Mouse (Mus musculus) layer of hippocampus, adult 6 months (tissue): ENCODE results near the gene Exo5. TPM values are rescaled to one million over a fixed set of nuclear protein-coding genes. Genes with fewer than 3 reads are reported as not detected.

Experiments used
- long read RNA-seq, 2 experiments: library from polyadenylated mRNA; unstranded; transcript quantifications; one replicate each; pipeline ENCODE4 v2.0.0; 2019 to 2020
- microRNA-seq: library from miRNA; unstranded; fragments of <30 nt; microRNA quantifications from one replicate; pipeline ENCODE4 v1.2.0, GENCODE M21; 2020
- polyA plus RNA-seq: library from polyadenylated mRNA; unstranded; fragments of <200 nt; fragmentation: Nextera tagmentation; gene quantifications from 2 replicates; pipeline ENCODE4 v1.2.3, GENCODE M21; 2021

Exo5 gene
- polyA plus RNA-seq: 8.4 and 8.6 TPM in 2 replicates
- long read RNA-seq, experiment 1, transcript Exo5-201 (2 exons, 1,996 nt): major isoform, 5 of 11 reads
- long read RNA-seq, experiment 1, transcript Exo5-204 (2 exons, 1,969 nt): major isoform, 5 of 11 reads
- long read RNA-seq, experiment 1, partial matches to known transcripts: 0 of 11 reads
- long read RNA-seq, experiment 1, other reads (novel, unspliced or antisense): 1 of 11 reads
- long read RNA-seq, experiment 2, transcript Exo5-201 (2 exons, 1,996 nt): major isoform, 26 of 33 reads
- long read RNA-seq, experiment 2, transcript Exo5-204 (2 exons, 1,969 nt): minor isoform, 7 of 33 reads
- long read RNA-seq, experiment 2, partial matches to known transcripts: 0 of 33 reads
- long read RNA-seq, experiment 2, other reads (novel, unspliced or antisense): 0 of 33 reads

DNA sequence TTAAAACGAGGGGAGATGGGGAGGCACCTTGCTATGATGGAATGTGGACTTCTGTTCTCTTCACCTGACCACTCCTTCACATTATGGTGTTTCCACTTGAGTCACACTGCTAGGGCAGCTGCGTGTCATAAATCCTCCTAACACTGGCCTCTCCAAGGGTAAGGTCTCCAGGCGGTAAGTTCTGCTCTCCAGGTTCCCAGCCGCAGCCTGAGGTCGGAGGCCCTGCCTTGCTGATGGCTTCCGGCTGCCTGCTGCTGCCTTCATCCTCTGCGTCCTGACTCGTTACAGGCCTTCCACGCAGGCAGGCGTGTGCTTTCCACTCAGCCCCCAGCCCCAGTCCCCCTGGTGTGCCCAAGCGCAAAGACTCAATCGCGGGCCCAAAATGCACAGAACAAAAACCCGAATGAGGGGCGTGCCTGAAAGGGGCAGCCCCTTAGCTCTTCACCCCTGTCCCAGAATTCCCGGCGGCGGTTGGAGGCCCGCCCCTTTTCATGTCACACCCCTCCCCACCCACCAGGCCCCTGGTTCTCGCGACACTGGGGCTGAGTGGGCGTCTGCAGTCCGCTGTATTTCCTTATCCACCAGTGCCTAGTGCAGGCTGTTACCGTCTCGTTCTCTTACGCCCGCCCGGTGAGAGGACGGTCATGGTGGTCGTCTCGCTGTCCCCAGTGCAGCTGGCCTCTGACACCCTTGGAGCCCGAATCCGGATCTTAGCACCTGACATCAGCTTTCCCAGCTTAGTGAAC is at the start of gene Exo5:
TSS of gene Exo5 (minus strand) at position 464 of the 746 bp plus-strand sequence.

DNA sequence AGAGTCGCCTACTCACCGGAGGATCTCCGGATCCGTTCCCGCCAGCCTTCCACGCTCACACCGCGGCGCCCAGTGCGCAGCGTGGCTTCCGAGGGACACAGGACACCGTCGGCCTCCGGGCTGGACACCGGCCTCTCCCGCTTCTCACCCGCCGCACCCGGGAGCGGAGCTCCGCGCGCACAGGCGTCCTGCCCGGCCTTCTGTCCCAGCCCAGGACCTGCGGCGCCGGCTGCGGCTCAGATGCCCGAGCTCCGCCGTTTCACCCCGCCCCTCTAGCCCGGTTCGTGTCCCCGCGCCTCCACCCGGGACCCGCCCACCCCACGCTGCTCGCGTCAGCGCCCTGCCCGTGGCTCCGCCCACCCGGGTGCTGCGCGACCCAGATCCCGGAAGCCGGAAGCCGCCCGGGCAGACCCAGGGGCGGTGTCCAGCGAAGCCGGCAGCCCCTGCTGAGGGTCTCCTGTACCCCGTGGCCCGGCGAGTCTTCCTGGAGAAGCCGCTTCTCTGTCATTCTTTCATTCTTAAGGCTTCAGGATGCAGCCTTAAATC is 26.7 kb upstream of the Exo5 start, which contains the start of gene Zfp69:
TSS of gene Zfp69 (minus strand) at position 272 of the 546 bp plus-strand sequence.

Small RNAs within 50 kb of the gene (microRNA-seq; reads per million reads assigned to microRNA genes)
- gene Mir7015: 1.5 reads per million

Other genes with a start within 250 kb of the Exo5 start
- gene Kcnq4, start 176.4 kb downstream of the Exo5 start, polyA plus RNA-seq: 0.70 and 1.4 TPM in 2 replicates
- gene Nfyc, start 93.4 kb downstream of the Exo5 start, polyA plus RNA-seq: 75.2 and 81.5 TPM in 2 replicates
- 3.6 and 5.8 TPM in 2 replicates for gene Rims3, start 70.2 kb downstream of the Exo5 start, polyA plus RNA-seq
- gene Zfp69, start 26.7 kb upstream of the Exo5 start, polyA plus RNA-seq: 1.0 and 1.7 TPM in 2 replicates
- 19.2 and 20.1 TPM in 2 replicates for gene Smap2, start 92.2 kb upstream of the Exo5 start, polyA plus RNA-seq
- gene Col9a2, start 114.4 kb upstream of the Exo5 start, polyA plus RNA-seq: 2.1 and 2.3 TPM in 2 replicates
- gene Zmpste24, start 173.2 kb upstream of the Exo5 start, polyA plus RNA-seq: 6.8 and 9.4 TPM in 2 replicates
- not detected in 2 replicates for gene Tmco2, start 184.2 kb upstream of the Exo5 start, polyA plus RNA-seq